ENCODE assay signal across 8 mouse cellular contexts in genomic region chr4:132514555-132515135, GRCm38 (mm10). TPM values are rescaled to one million over a fixed set of nuclear protein-coding genes. Genes with fewer than 3 reads are reported as not detected.
DNase-seq lines count a peak whose midpoint lies in the region; ATAC-seq and TF ChIP-seq lines count a peak whose summit lies in the region.

No protein-coding gene starts in this region.

- ATAC-seq in heart, embryonic 11.5 days (replicated peaks; ENCODE audit: insufficient number of reproducible peaks, low FRiP score, low TSS enrichment) = no peak
- ATAC-seq in kidney, embryonic 15.5 days (replicated peaks; ENCODE audit: low FRiP score) = no peak
- no peak for ATAC-seq in liver, embryonic 13.5 days (ENCODE audit: low read depth)
- ATAC-seq in stomach, embryonic 15.5 days (ENCODE audit: insufficient read depth, low FRiP score, low read depth) = no peak

- no peaks in the 10 kb centered on the region for H3K36me3 ChIP-seq in heart, embryonic 11.5 days (ENCODE audit: control insufficient read depth, insufficient read depth, low read length)
- H3K36me3 ChIP-seq in kidney, embryonic 15.5 days = no peaks in the 10 kb centered on the region
- no peaks in the 10 kb centered on the region for H3K36me3 ChIP-seq in liver, embryonic 13.5 days
- H3K36me3 ChIP-seq in stomach, embryonic 15.5 days = no peaks in the 10 kb centered on the region

- peak; percentile 91 to 92 for DNase-seq in B cell, adult 2 months
- peak; percentile 89 for DNase-seq in brain, adult 2 months (ENCODE audit: low read depth, low spot score)
- DNase-seq in liver, embryonic 13.5 days = peak; percentile 83
- DNase-seq in neural tube, embryonic 10.5 days (ENCODE audit: extremely low spot score, low spot score) = peak; percentile 90

- no peaks in the 10 kb centered on the region for H3K9me3 ChIP-seq in heart, embryonic 11.5 days (replicated peaks; ENCODE audit: control insufficient read depth, low read length)
- no peaks in the 10 kb centered on the region for H3K9me3 ChIP-seq in kidney, embryonic 15.5 days (replicated peaks)
- no peaks in the 10 kb centered on the region for H3K9me3 ChIP-seq in liver, embryonic 13.5 days (replicated peaks)
- H3K9me3 ChIP-seq in stomach, embryonic 15.5 days = no peaks in the 10 kb centered on the region

- TF ChIP-seq CTCF in embryonic fibroblast, embryonic 13.5 days (IDR thresholded peaks at IDR 0.05; ENCODE audit: borderline replicate concordance, insufficient read depth, low read length) = 0 out of 2 replicates have a peak, but pooled peaks have one; percentile 37

- H3K27ac ChIP-seq in embryonic fibroblast, embryonic 13.5 days (ENCODE audit: insufficient read depth, low read length) = peak overlapping the region; percentile 100
- H3K27ac ChIP-seq in heart, embryonic 11.5 days (ENCODE audit: low read depth, low read length) = peak overlapping the region; percentile 85
- peak overlapping the region; percentile 90 for H3K27ac ChIP-seq in kidney, embryonic 15.5 days
- peak overlapping the region; percentile 90 for H3K27ac ChIP-seq in liver, embryonic 13.5 days
- peak overlapping the region; percentile 90 for H3K27ac ChIP-seq in stomach, embryonic 15.5 days

- WGBS in heart, embryonic 11.5 days (ENCODE audit: insufficient replicate concordance) = 2% methylated on average over 21 of the region's 21 CpGs
- WGBS in kidney, embryonic 15.5 days = 1% methylated on average over 21 of the region's 21 CpGs
- 3% methylated on average over 21 of the region's 21 CpGs for WGBS in liver, embryonic 13.5 days (ENCODE audit: insufficient replicate concordance)
- 2% methylated on average over 21 of the region's 21 CpGs for WGBS in stomach, embryonic 15.5 days

- peak overlapping the region; percentile 43 for H3K4me3 ChIP-seq in embryonic fibroblast, embryonic 13.5 days (ENCODE audit: insufficient read depth, low read length)
- peak overlapping the region; percentile 58 for H3K4me3 ChIP-seq in heart, embryonic 11.5 days (ENCODE audit: low read depth, low read length)
- H3K4me3 ChIP-seq in kidney, embryonic 15.5 days (replicated peaks) = peak overlapping the region; percentile 45
- H3K4me3 ChIP-seq in liver, embryonic 13.5 days (replicated peaks) = peak overlapping the region; percentile 67
- peak overlapping the region; percentile 48 for H3K4me3 ChIP-seq in stomach, embryonic 15.5 days (replicated peaks)

- peak overlapping the region; percentile 70 for H3K9ac ChIP-seq in heart, embryonic 11.5 days (ENCODE audit: low read depth, low read length)
- H3K9ac ChIP-seq in kidney, embryonic 15.5 days = peak overlapping the region; percentile 51
- peak overlapping the region; percentile 73 for H3K9ac ChIP-seq in liver, embryonic 13.5 days
- H3K9ac ChIP-seq in stomach, embryonic 15.5 days = no peak overlapping the region

- peak; percentile 56; the same call in 1 of the 2 replicates for TF ChIP-seq POLR2A in embryonic fibroblast, embryonic 13.5 days (IDR thresholded peaks at IDR 0.05; ENCODE audit: low read depth, low read length)

- 0 out of 2 replicates have a peak, but pooled peaks cover 2% of the 10 kb centered on the region for H3K4me1 ChIP-seq in embryonic fibroblast, embryonic 13.5 days (ENCODE audit: control insufficient read depth, insufficient read depth, low read length)
- peaks cover 8% of the 10 kb centered on the region for H3K4me1 ChIP-seq in heart, embryonic 11.5 days (ENCODE audit: control insufficient read depth, insufficient read depth, low read length)
- peaks cover 23% of the 10 kb centered on the region for H3K4me1 ChIP-seq in kidney, embryonic 15.5 days
- H3K4me1 ChIP-seq in liver, embryonic 13.5 days (replicated peaks) = peaks cover 52% of the 10 kb centered on the region
- peaks cover 4% of the 10 kb centered on the region; the same call in 1 of the 2 replicates for H3K4me1 ChIP-seq in stomach, embryonic 15.5 days

- H3K27me3 ChIP-seq in heart, embryonic 11.5 days (ENCODE audit: control insufficient read depth, insufficient read depth, low read length) = no peaks in the 10 kb centered on the region
- no peaks in the 10 kb centered on the region for H3K27me3 ChIP-seq in kidney, embryonic 15.5 days
- no peaks in the 10 kb centered on the region for H3K27me3 ChIP-seq in liver, embryonic 13.5 days
- H3K27me3 ChIP-seq in stomach, embryonic 15.5 days (replicated peaks) = no peaks in the 10 kb centered on the region

- H3K4me2 ChIP-seq in heart, embryonic 11.5 days = peak overlapping the region; percentile 97
- H3K4me2 ChIP-seq in kidney, embryonic 15.5 days = peak overlapping the region; percentile 94
- H3K4me2 ChIP-seq in liver, embryonic 13.5 days = peak overlapping the region; percentile 86
- peak overlapping the region; percentile 87 for H3K4me2 ChIP-seq in stomach, embryonic 15.5 days

RNA-seq across cellular contexts. Expression of gene Sesn2, which starts 4.3 kb away (rescaled TPM):
- 55.1 and 58.4 TPM in 2 replicates for polyA plus RNA-seq in embryonic fibroblast, embryonic 13.5 days (2011; ENCODE audit: insufficient read length, low read depth, missing spikeins)
- polyA plus RNA-seq in heart, embryonic 11.5 days (2014; fragmentation: Nextera tagmentation; extraction: Ambion mirVana) = 4.1 and 6.2 TPM in 2 replicates
- 19.4 and 20.3 TPM in 2 replicates for polyA plus RNA-seq in kidney, embryonic 15.5 days (2015; fragmentation: Nextera tagmentation; extraction: Ambion mirVana)
- polyA plus RNA-seq in liver, embryonic 13.5 days (2015; fragmentation: Nextera tagmentation; extraction: Ambion mirVana) = 7.0 TPM in 2 replicates
- polyA plus RNA-seq in stomach, embryonic 15.5 days (2015; fragmentation: Nextera tagmentation; extraction: Ambion mirVana) = 14.2 TPM in 2 replicates

RNA-seq across cellular contexts. Expression of gene Atpif1, which starts 18.8 kb away (rescaled TPM):
- 352 and 397 TPM in 2 replicates for polyA plus RNA-seq in embryonic fibroblast, embryonic 13.5 days (2011; ENCODE audit: insufficient read length, low read depth, missing spikeins)
- polyA plus RNA-seq in heart, embryonic 11.5 days (2014; fragmentation: Nextera tagmentation; extraction: Ambion mirVana) = 1,210 and 1,262 TPM in 2 replicates
- 1,106 and 1,152 TPM in 2 replicates for polyA plus RNA-seq in kidney, embryonic 15.5 days (2015; fragmentation: Nextera tagmentation; extraction: Ambion mirVana)
- 1,559 and 1,572 TPM in 2 replicates for polyA plus RNA-seq in liver, embryonic 13.5 days (2015; fragmentation: Nextera tagmentation; extraction: Ambion mirVana)
- polyA plus RNA-seq in stomach, embryonic 15.5 days (2015; fragmentation: Nextera tagmentation; extraction: Ambion mirVana) = 1,135 and 1,340 TPM in 2 replicates

RNA-seq across cellular contexts. Expression of gene Dnajc8, which starts 20.7 kb away (rescaled TPM):
- 146 and 149 TPM in 2 replicates for polyA plus RNA-seq in embryonic fibroblast, embryonic 13.5 days (2011; ENCODE audit: insufficient read length, low read depth, missing spikeins)
- polyA plus RNA-seq in heart, embryonic 11.5 days (2014; fragmentation: Nextera tagmentation; extraction: Ambion mirVana) = 157 and 162 TPM in 2 replicates
- 166 and 167 TPM in 2 replicates for polyA plus RNA-seq in kidney, embryonic 15.5 days (2015; fragmentation: Nextera tagmentation; extraction: Ambion mirVana)
- 125 and 148 TPM in 2 replicates for polyA plus RNA-seq in liver, embryonic 13.5 days (2015; fragmentation: Nextera tagmentation; extraction: Ambion mirVana)
- 140 and 147 TPM in 2 replicates for polyA plus RNA-seq in stomach, embryonic 15.5 days (2015; fragmentation: Nextera tagmentation; extraction: Ambion mirVana)

RNA-seq across cellular contexts. Expression of gene Ptafr, which starts 49.2 kb away (rescaled TPM):
- not detected in 2 replicates for polyA plus RNA-seq in embryonic fibroblast, embryonic 13.5 days (2011; ENCODE audit: insufficient read length, low read depth, missing spikeins)
- 0.23 and 0.40 TPM in 2 replicates for polyA plus RNA-seq in heart, embryonic 11.5 days (2014; fragmentation: Nextera tagmentation; extraction: Ambion mirVana)
- polyA plus RNA-seq in kidney, embryonic 15.5 days (2015; fragmentation: Nextera tagmentation; extraction: Ambion mirVana) = 0.62 and 1.1 TPM in 2 replicates
- polyA plus RNA-seq in liver, embryonic 13.5 days (2015; fragmentation: Nextera tagmentation; extraction: Ambion mirVana) = 0.67 and 0.68 TPM in 2 replicates
- 1.5 and 1.7 TPM in 2 replicates for polyA plus RNA-seq in stomach, embryonic 15.5 days (2015; fragmentation: Nextera tagmentation; extraction: Ambion mirVana)

RNA-seq across cellular contexts. Expression of gene Med18, which starts 50.9 kb away (rescaled TPM):
- 7.1 and 10.4 TPM in 2 replicates for polyA plus RNA-seq in embryonic fibroblast, embryonic 13.5 days (2011; ENCODE audit: insufficient read length, low read depth, missing spikeins)
- 12.4 and 17.4 TPM in 2 replicates for polyA plus RNA-seq in heart, embryonic 11.5 days (2014; fragmentation: Nextera tagmentation; extraction: Ambion mirVana)
- polyA plus RNA-seq in kidney, embryonic 15.5 days (2015; fragmentation: Nextera tagmentation; extraction: Ambion mirVana) = 25.2 and 25.6 TPM in 2 replicates
- 17.1 and 19.7 TPM in 2 replicates for polyA plus RNA-seq in liver, embryonic 13.5 days (2015; fragmentation: Nextera tagmentation; extraction: Ambion mirVana)
- polyA plus RNA-seq in stomach, embryonic 15.5 days (2015; fragmentation: Nextera tagmentation; extraction: Ambion mirVana) = 22.0 and 23.4 TPM in 2 replicates
